Mouse (Mus musculus) erythroblast, embryonic 14.5 days (primary cell): ENCODE measurements around the gene Vamp5.

Source experiments
- GATA1 ChIP-seq: IDR thresholded peaks from 2 replicates; pipeline ENCODE4 v1.6.1; 2012; ENCODE audit warnings: low read length, inconsistent platforms, mixed read lengths
- TAL1 ChIP-seq: IDR thresholded peaks from 3 replicates; pipeline ENCODE4 v1.6.1; 2012; ENCODE audit warnings: low read length, inconsistent platforms, mixed read lengths

DNA sequence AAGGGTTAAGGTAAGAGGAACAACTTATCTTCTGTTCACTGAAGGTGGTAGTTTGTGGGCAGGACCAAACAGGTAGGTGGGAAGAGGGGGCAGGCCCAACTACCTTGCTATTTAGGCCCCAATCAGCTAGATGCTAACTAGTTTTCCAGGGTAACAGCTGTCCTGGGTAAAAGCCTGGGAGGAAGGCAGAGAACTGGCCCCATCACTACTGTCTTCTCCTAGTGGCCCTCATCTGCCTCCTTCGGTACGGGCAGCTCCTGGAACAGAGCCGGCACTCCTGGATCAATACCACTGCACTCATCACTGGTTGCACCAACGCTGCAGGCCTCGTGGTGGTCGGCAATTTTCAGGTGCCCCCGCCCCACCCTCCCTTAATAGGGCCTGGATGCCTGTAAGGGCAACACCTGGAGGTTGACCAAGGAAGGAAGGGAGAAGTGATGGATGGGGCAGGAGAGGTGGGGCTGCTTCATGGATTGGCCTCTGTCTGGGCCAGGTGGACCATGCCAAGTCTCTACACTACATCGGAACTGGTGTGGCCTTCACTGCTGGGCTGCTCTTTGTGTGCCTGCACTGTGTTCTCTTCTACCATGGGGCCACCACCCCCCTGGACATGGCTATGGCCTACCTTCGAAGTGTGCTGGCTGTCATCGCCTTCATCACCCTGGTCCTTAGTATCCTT is 22.0 kb downstream of the Vamp5 start:
- TF ChIP-seq GATA1 (no peak), TAL1 (no peak)
